Mouse (Mus musculus) fat pad, adult 2 months (tissue): ENCODE results near the gene 4933406M09Rik.

Experiments
- DNase-seq: peaks from one replicate; pipeline ENCODE4 v3.0.0-alpha.2; 2011; ENCODE audit warnings: low read depth, low spot score; ENCODE audit errors: extremely low read depth

The 4933406M09Rik gene

DNA sequence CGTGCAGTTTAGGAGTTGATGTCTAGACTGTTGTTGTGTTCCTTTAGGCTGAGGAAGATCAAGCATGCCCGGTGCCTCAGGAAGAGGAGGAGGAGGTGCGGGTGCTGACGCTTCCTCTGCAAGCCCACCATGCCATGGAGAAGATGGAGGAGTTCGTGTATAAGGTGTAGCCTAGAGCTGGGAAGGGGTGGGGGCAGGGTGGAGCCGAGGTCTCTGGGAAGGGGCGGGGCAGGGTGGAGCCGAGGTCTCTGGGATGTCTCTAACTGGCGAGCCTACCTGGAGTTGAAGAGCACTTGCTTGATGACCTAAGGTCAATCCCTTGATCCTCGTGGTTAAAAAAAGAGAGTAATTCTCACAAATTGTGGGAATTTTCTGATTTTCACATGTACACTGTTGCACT is 38.2 kb downstream of the 4933406M09Rik start:
- DNase-seq = no peak

DNA sequence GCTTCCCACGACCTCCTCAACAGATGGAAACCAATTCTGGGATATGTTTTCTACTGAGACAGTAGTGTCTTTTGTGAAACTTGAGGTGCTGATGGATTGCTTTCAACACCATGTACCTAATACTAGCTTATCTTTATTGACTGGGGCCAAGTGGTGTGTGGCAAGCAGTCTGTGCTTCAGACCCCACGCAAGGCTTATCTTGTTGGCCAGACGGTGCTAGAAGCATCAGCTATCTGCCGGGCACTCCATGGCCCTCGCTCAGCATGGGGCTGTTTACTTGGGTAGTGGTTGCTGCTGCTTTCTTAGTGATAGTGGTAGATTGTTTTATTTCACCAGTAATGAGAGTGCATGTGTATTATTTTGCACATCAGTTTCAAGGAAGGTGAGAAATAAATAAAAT is 40.5 kb downstream of the 4933406M09Rik start:
- no peak for DNase-seq

DNA sequence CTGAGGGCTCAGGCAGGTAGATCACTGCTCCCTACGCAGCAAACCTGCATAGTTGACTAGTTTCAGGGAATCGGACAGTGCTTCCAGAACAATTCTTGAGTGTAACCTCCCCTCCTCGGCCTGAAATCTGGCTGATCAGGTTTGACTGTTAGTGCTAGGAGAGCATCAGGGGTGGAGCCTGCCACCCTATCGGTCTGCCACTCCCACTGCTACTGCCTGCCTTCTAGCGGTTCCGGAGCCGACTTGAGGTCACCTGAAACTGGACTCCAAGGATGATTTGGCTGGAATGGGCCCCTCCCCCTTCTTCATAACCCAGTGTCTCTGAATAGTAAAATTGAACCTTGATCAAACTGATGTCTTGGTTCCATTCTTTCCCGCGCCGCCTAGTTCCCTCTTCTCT is 47.3 kb downstream of the 4933406M09Rik start:
- DNase-seq = no peak

DNA sequence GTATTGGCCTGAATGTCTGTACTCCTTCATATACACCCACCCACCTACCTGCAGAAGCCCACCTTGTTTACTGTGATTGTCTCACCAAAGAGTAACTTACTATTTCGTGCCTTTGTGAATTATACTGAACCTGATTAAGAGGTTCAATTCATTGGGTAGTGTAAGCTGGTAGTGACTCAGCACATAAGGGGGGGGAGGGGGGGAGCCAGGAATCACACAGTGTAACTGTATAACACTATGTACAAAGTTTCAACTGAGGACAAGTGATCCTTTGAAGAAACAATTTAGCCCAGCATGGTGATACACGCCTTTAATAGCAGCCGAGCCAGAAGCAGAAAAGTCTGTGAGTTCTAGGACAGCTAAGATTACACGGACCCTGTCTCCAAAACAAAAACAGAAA is 47.7 kb downstream of the 4933406M09Rik start:
- no peak for DNase-seq

DNA sequence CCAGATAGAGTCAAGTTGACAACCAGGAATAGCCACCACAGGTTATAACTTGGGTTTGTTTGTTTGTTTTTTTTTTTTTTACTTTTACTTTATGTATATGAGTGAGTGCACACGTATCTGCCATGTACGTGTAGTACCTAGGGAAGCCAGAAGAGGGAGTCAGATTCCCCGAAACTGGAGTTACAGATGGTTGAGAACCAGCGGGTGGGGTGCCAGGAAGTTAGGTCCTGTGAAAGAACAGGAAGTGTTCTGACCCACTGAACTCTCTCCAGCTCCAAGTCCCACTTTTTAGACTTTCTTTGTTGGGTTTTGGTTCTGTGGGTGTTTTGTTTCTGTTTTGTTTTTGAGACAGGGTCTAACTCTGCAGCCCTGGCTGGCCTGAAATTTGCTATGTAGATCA is 49.7 kb downstream of the 4933406M09Rik start:
- DNase-seq = no peak

DNA sequence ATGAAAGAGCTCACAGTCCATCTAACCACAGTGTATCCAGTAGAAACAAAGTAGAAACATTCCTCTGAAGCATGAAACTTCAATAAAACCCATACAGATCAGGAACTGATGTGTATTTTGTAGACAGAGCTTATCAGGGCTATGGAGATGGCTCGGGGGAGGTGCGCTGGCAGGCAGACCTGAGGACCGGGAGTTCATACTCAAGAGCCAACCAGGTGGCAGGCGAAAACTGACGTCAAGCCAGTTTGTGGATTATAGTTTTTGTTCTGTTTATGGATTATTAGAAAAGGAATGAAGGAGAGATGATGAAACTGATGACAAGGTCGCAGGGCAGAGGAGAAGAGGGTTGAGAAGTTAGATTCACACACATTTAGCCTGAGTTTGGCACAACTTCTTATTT is 54.7 kb downstream of the 4933406M09Rik start:
- DNase-seq = no peak
